Mouse (Mus musculus): Measurements from ENCODE around the gene Trim67.
A peak's percentile ranks its signal among the peaks of the same experiment; 100 is the strongest.

Gene Trim67

GRCm38 (mm10) chr8:124810056-124810610 lies 17.2 kb downstream of the Trim67 start:
- Histone ChIP-seq H3K36me3 (ENCODE audit: control insufficient read depth, insufficient read depth, low read length, poor library complexity, severe bottlenecking) (no peaks in the 10 kb centered on the region), H3K27me3 (ENCODE audit: control insufficient read depth, insufficient read depth, low read length, poor library complexity, severe bottlenecking) (no peaks in the 10 kb centered on the region)
- peak; percentile 37 for DNase-seq (ENCODE audit: low read depth, low spot score)

GRCm38 (mm10) chr8:124810689-124811394 lies 17.9 kb downstream of the Trim67 start:
- no peak for DNase-seq (ENCODE audit: low read depth, low spot score)
- Histone ChIP-seq H3K36me3 (ENCODE audit: control insufficient read depth, insufficient read depth, low read length, poor library complexity, severe bottlenecking) (no peaks in the 10 kb centered on the region), H3K27me3 (ENCODE audit: control insufficient read depth, insufficient read depth, low read length, poor library complexity, severe bottlenecking) (no peaks in the 10 kb centered on the region)

DNA sequence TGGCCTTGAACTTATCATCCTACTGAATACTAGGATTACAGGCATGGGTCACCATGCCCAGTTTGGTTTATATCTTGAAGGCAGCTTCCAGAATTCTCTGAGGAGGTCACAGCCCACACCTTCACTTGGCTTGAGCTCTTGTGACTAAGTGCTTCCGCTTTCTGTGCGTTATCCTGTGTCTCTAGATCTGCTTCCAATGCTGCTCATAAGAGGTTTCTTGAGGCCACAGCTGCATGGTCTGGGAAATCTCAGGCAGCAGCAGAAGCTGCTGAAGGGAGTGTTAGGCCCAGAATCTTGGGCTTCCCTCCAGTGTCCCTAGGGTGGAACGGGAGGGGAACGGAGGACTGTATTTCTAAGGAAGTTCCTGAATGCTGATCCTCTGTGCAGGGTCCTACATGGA lies 20.4 kb downstream of the Trim67 start:
- H3K36me3 ChIP-seq (ENCODE audit: control insufficient read depth, insufficient read depth, low read length, poor library complexity, severe bottlenecking): no peaks in the 10 kb centered on the region
- H3K27me3 ChIP-seq (ENCODE audit: control insufficient read depth, insufficient read depth, low read length, poor library complexity, severe bottlenecking): no peaks in the 10 kb centered on the region
- DNase-seq (ENCODE audit: low read depth, low spot score): no peak

- no peaks in the 10 kb centered on the region for H3K36me3 ChIP-seq (ENCODE audit: control insufficient read depth, insufficient read depth, low read length, poor library complexity, severe bottlenecking)
- DNase-seq (ENCODE audit: low read depth, low spot score): no peak
- H3K27me3 ChIP-seq (ENCODE audit: control insufficient read depth, insufficient read depth, low read length, poor library complexity, severe bottlenecking): no peaks in the 10 kb centered on the region
Measured at GRCm38 (mm10) chr8:124815870-124816269, 23.0 kb downstream of the Trim67 start.

GRCm38 (mm10) chr8:124816866-124817265 lies 24.0 kb downstream of the Trim67 start:
- Histone ChIP-seq H3K27me3 (ENCODE audit: control insufficient read depth, insufficient read depth, low read length, poor library complexity, severe bottlenecking) (no peaks in the 10 kb centered on the region), H3K36me3 (ENCODE audit: control insufficient read depth, insufficient read depth, low read length, poor library complexity, severe bottlenecking) (no peaks in the 10 kb centered on the region)
- no peak for DNase-seq (ENCODE audit: low read depth, low spot score)

DNA sequence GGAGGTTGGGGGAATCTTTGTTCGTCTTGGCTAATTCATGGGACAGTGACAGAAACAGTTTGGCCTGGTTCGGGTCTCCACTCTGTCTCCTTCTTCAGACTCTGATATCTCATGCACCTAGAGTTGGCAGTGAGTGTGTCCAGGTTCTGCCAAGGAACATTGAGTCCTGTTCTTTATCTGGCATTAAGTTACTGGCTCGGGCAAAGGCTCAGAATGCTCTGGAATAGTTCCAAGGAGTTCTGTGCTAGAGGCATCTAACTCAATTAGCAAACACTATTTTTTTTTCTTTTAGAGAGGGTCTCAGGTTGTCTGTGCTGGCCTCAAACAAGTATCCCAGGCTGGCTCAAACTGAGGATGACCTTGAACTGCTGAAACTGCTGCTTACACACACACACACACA lies 24.5 kb downstream of the Trim67 start:
- Histone ChIP-seq H3K27me3 (ENCODE audit: control insufficient read depth, insufficient read depth, low read length, poor library complexity, severe bottlenecking) (no peaks in the 10 kb centered on the region), H3K36me3 (ENCODE audit: control insufficient read depth, insufficient read depth, low read length, poor library complexity, severe bottlenecking) (no peaks in the 10 kb centered on the region)
- DNase-seq (ENCODE audit: low read depth, low spot score): no peak

- no peaks in the 10 kb centered on the region for H3K27me3 ChIP-seq (ENCODE audit: control insufficient read depth, insufficient read depth, low read length, poor library complexity, severe bottlenecking)
- H3K36me3 ChIP-seq (ENCODE audit: control insufficient read depth, insufficient read depth, low read length, poor library complexity, severe bottlenecking): no peaks in the 10 kb centered on the region
- DNase-seq (ENCODE audit: low read depth, low spot score): no peak
Measured at GRCm38 (mm10) chr8:124819612-124820115, 26.8 kb downstream of the Trim67 start.

GRCm38 (mm10) chr8:124820125-124820524 lies 27.2 kb downstream of the Trim67 start:
- Histone ChIP-seq H3K27me3 (ENCODE audit: control insufficient read depth, insufficient read depth, low read length, poor library complexity, severe bottlenecking) (no peaks in the 10 kb centered on the region), H3K36me3 (ENCODE audit: control insufficient read depth, insufficient read depth, low read length, poor library complexity, severe bottlenecking) (no peaks in the 10 kb centered on the region)
- no peak for DNase-seq (ENCODE audit: low read depth, low spot score)

DNA sequence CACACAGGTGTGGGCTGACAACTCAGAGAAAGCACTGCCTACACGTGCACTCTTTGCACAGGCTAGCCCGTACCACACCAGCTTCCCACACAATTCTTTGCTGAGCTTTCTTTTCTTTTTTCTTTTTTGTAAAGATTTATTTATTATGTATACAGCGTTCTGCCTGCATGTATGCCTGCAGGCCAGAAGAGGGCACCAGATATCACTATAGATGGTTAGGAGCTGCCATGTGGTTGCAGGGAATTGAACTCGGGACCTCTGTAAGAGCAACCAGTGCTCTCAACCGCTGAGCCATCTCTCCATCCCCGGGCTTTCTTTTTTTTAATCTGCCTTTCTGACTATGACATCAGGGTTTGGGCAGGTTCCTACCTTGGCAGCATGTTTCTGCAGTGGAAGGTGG lies 30.6 kb downstream of the Trim67 start:
- DNase-seq (ENCODE audit: low read depth, low spot score): no peak
- no peaks in the 10 kb centered on the region for H3K27me3 ChIP-seq (ENCODE audit: control insufficient read depth, insufficient read depth, low read length, poor library complexity, severe bottlenecking)
- H3K36me3 ChIP-seq (ENCODE audit: control insufficient read depth, insufficient read depth, low read length, poor library complexity, severe bottlenecking): no peaks in the 10 kb centered on the region

GRCm38 (mm10) chr8:124826658-124827057 lies 33.8 kb downstream of the Trim67 start:
- Histone ChIP-seq H3K27me3 (ENCODE audit: control insufficient read depth, insufficient read depth, low read length, poor library complexity, severe bottlenecking) (no peaks in the 10 kb centered on the region), H3K36me3 (ENCODE audit: control insufficient read depth, insufficient read depth, low read length, poor library complexity, severe bottlenecking) (no peaks in the 10 kb centered on the region)
- DNase-seq (ENCODE audit: low read depth, low spot score): no peak

DNA sequence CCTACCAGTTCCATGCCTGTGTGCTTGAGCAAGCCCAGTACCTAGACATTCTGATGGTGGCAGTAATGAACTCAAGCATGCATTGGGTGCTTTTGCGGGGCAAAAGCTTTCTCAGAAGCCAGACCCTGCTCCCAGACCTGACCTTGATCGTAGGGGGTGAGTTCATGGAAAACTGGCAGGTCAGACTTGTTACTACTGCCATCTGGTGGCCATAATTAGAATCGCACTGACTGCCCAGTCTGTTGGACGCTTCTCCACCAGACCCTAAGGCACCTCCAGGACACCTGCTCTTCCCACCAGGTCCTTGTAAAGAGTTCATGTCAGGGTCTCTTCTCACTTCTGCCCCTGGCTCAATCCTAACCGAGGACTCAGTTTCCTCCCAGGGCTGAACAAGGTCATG lies 34.5 kb downstream of the Trim67 start:
- DNase-seq (ENCODE audit: low read depth, low spot score): peak; percentile 69
- Histone ChIP-seq H3K27me3 (ENCODE audit: control insufficient read depth, insufficient read depth, low read length, poor library complexity, severe bottlenecking) (no peaks in the 10 kb centered on the region), H3K36me3 (ENCODE audit: control insufficient read depth, insufficient read depth, low read length, poor library complexity, severe bottlenecking) (no peaks in the 10 kb centered on the region)

DNA sequence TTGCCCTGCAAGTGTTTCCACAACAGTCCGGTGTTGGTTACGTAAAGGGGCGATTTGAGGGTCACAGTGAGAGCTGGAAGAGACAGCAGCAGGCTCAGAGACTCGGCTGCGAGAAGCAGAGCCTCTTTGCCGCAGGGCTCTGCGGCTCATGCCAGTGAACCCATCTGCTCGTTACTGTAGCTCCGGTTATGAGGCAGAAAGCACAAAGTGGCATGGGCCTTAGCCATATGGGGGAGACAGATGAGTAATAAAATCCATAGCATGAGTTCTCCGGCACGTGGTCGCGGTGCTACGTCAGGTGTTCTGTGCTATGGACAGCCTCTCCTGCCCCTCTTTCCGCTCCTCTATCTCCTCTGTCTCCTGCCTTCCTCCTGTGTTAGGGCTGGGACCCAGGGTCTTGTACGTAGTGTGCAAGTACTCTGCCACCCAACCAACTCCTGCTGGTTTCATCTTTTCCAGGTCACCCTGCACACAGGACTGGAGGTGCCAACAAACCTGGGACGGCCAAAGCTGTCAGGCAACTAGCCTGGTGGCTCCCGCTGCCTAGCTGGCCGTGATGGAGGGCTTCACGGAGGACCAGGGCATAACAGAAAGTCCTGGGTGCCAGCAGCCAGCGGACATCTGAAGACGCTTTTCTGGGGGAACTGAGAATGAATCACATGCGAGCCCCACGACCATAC lies 35.8 kb downstream of the Trim67 start:
- Histone ChIP-seq H3K27me3 (ENCODE audit: control insufficient read depth, insufficient read depth, low read length, poor library complexity, severe bottlenecking) (no peaks in the 10 kb centered on the region), H3K36me3 (ENCODE audit: control insufficient read depth, insufficient read depth, low read length, poor library complexity, severe bottlenecking) (no peaks in the 10 kb centered on the region)
- no peak for DNase-seq (ENCODE audit: low read depth, low spot score)

DNA sequence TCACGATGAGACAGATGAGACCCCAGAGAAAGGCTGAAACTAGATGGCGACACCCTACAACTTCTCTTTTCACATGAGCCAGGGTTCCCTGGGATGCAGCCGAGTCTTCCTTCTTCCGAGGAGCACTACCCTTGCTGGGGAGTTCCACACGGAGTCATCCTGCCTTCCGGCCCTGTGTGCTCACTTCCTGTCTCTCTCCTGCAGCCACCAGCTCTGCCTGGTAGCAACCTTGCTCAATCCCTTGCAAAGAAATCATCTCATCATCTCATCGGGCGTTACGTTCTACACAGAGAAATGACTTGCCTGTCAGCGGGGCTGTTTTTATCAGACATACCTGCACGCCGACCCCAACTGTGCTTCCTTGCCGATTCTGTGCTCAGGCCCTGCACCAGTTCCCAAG lies 37.2 kb downstream of the Trim67 start:
- Histone ChIP-seq H3K27me3 (ENCODE audit: control insufficient read depth, insufficient read depth, low read length, poor library complexity, severe bottlenecking) (no peaks in the 10 kb centered on the region), H3K36me3 (ENCODE audit: control insufficient read depth, insufficient read depth, low read length, poor library complexity, severe bottlenecking) (no peaks in the 10 kb centered on the region)
- no peak for DNase-seq (ENCODE audit: low read depth, low spot score)

DNA sequence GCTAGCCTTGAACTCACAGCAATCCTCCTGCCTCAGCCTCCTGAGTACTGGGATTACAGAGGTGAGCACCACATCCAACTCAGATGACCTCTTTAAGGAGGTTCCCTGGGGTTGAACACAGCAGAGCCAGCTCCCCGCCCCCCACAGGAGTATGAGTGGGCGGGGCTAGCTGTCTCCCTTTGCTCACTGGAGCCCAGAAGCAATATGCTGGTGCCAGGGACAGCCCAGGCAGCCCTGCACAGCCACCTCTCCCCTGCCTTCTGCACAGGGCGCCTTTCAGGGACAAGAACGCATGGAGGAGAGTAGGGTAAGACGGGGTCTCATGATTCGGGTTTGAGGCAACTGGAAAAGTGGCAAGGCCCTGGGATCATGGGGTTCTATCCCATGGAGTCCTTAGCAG lies 38.6 kb downstream of the Trim67 start:
- DNase-seq (ENCODE audit: low read depth, low spot score): no peak
- Histone ChIP-seq H3K36me3 (ENCODE audit: control insufficient read depth, insufficient read depth, low read length, poor library complexity, severe bottlenecking) (no peaks in the 10 kb centered on the region), H3K27me3 (ENCODE audit: control insufficient read depth, insufficient read depth, low read length, poor library complexity, severe bottlenecking) (no peaks in the 10 kb centered on the region)

DNA sequence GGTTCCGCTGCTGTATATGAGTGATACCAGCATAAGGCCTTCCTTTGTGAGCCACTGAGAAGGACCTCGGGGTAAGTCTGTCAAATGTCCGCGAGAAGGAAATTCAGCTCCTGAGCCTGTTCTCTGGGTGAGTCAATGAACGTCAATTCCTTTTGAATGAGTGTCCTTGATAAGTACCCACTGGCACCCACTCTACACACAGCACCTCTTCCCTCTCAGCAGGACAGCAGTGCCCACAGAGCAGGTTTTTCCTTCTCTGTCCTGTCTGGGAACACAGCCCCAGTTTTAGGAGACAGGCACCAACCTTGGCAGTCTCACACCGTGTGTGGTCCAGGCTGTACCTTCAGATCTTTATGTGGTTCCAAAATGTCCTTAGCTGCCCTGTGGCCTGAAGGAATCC lies 39.0 kb downstream of the Trim67 start:
- no peak for DNase-seq (ENCODE audit: low read depth, low spot score)
- Histone ChIP-seq H3K36me3 (ENCODE audit: control insufficient read depth, insufficient read depth, low read length, poor library complexity, severe bottlenecking) (no peaks in the 10 kb centered on the region), H3K27me3 (ENCODE audit: control insufficient read depth, insufficient read depth, low read length, poor library complexity, severe bottlenecking) (no peaks in the 10 kb centered on the region)
